ENCODE assay signal across 8 mouse cellular contexts in genomic region chr5:144836100-144836499, GRCm38 (mm10).
DNase-seq lines count a peak whose midpoint lies in the region; ATAC-seq and TF ChIP-seq lines count a peak whose summit lies in the region.

No protein-coding gene starts in this region.

- H3K27me3 ChIP-seq in Patski = no peaks in the 10 kb centered on the region

- intact Hi-C loops in left cerebral cortex, postnatal 36 days (cut with DNase I) = no loop called here

- no peak for ATAC-seq in CD4-positive, CD25-positive, alpha-beta regulatory T cell, adult 4 months
- peak; percentile 52 for ATAC-seq in Patski

- in situ Hi-C loops in Patski (cut with MboI; ENCODE audit: low pct_unique_long_range_greater_than_20kb) = loop anchor here (5.0 kb wide), 1 partner anchor 151 kb away; no protein-coding TSS in a partner anchor

- peak; percentile 39 for DNase-seq in CD4-positive, CD25-positive, alpha-beta regulatory T cell, adult 2 months (ENCODE audit: low read depth, low spot score)
- peak; percentile 18 for DNase-seq in left cerebral cortex, adult 11 months (ENCODE audit: low spot score)
- no peak for DNase-seq in left cerebral cortex, postnatal 36 days (ENCODE audit: low spot score in 2 of 2)
- DNase-seq in Patski (ENCODE audit: low read depth, low spot score) = peak; percentile 10
- DNase-seq in kidney, postnatal 36 days = peak; percentile 13 to 45
- no peak for DNase-seq in spleen, postnatal 10 days (ENCODE audit: low spot score in 2 of 2)
- DNase-seq in spleen, postnatal 14 days (ENCODE audit: low spot score in 2 of 2) = no peak

- no peak for TF ChIP-seq CTCF in Patski (IDR thresholded peaks at IDR 0.05)

- POLR2A ChIA-PET in Patski (lab: Charles Lee) = no interaction called here

- CTCF ChIA-PET in Patski (lab: Charles Lee) = interaction anchor here (1.0 to 1.9 kb wide), 7 partner anchors 10 to 153 kb away, joined by 3 to 5 read pairs (median 4); no protein-coding TSS in a partner anchor

Comparison
In these comparisons a context has a peak if more than half of its experiments do, and no peak if none do; other contexts are left out.
1. DNase-seq: peak in CD4-positive, CD25-positive, alpha-beta regulatory T cell, adult 2 months (single experiment), left cerebral cortex, adult 11 months (single experiment), Patski (single experiment) and kidney, postnatal 36 days (2 of 2); none in left cerebral cortex, postnatal 36 days (0 of 2), spleen, postnatal 10 days (0 of 2) and spleen, postnatal 14 days (0 of 2).